Mouse (Mus musculus): ENCODE data around the gene Galnt6. TPM values are rescaled to one million over a fixed set of nuclear protein-coding genes. Genes with fewer than 3 reads are reported as not detected.
A peak's percentile ranks its signal among the peaks of the same experiment; 100 is the strongest.

Gene Galnt6
- polyA plus RNA-seq, 1 experiment from 2014 or later = 0.08 TPM

DNA sequence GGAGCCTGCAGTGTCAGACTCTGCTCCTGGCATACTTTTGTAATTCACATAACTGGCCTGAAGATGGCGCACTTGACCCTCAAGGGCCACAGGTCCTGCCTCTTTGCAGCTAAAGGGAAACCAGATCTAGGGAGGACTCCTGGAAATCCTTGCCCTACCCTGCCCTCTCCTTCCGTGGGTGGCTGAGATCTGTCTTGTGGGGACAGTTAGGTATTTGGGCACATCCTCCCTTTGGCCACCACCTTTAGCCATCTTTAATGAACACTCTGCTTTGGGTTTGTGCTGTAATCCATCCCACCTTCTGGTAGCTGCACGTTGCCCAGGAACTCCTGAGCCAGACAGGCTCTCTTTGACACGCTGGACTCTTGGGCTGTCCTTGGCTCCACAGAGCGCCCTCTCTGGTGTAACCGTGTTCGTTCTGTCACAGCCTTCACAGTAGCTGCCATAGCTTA lies 28.4 kb upstream of the Galnt6 start:
- Histone ChIP-seq H3K27me3 (ENCODE audit: control insufficient read depth, insufficient read depth, low read length) (no peaks in the 10 kb centered on the region), H3K4me1 (ENCODE audit: control insufficient read depth, insufficient read depth, low read length) (peaks cover 3% of the 10 kb centered on the region), H3K4me2 (ENCODE audit: low read depth, low read length) (no peak overlapping the region), H3K36me3 (replicated peaks; ENCODE audit: control insufficient read depth, insufficient read depth, low read depth, low read length) (no peaks in the 10 kb centered on the region), H3K9me3 (replicated peaks; ENCODE audit: control insufficient read depth, low read length) (no peaks in the 10 kb centered on the region), H3K4me3 (ENCODE audit: low read depth, low read length) (no peak overlapping the region), H3K9ac (replicated peaks; ENCODE audit: low read length) (no peak overlapping the region), H3K27ac (replicated peaks; ENCODE audit: low read depth, low read length) (no peak overlapping the region)
- WGBS = 0% methylated on average over 7 of the region's 7 CpGs
- no peak for ATAC-seq (replicated peaks; ENCODE audit: insufficient number of reproducible peaks, low FRiP score, low TSS enrichment, low read depth)
- DNase-seq (ENCODE audit: low spot score) = peak; percentile 85

DNA sequence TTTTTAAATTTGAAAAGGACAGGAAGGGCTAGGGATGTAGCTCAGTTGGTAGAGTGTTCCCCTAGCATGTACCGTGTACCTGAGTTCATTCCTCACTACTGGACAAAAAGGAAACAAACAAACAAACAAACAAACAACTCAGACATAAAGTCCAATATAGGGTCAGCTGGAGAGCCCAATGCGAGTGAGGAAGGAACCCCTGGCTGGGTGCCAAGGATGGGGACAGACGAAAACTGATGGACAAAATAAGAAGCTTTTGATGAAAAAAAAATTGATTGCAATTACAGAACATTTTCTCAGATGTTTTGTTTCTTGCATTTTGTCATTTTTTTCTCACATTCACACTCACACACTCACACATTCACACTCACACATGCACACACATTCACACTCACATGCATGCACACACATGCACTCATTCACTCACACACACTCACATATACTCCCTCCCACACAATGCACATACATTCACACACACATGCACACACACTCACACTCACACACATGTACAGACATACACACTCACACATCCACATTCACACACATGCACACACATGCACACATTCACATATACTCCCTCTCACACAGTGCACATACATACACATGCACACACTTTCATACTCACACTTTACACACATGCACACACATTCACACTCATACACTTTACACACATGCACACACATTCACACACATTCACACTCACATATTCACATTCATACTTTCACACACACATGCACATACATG lies 26.9 kb upstream of the Galnt6 start:
- ATAC-seq (replicated peaks; ENCODE audit: insufficient number of reproducible peaks, low FRiP score, low TSS enrichment, low read depth) = no peak
- H3K9me3 ChIP-seq (replicated peaks; ENCODE audit: control insufficient read depth, low read length) = no peaks in the 10 kb centered on the region
- no peaks in the 10 kb centered on the region for H3K36me3 ChIP-seq (replicated peaks; ENCODE audit: control insufficient read depth, insufficient read depth, low read depth, low read length)
- DNase-seq (ENCODE audit: low spot score) = no peak
- H3K4me1 ChIP-seq (ENCODE audit: control insufficient read depth, insufficient read depth, low read length) = no peaks in the 10 kb centered on the region; the same call in 1 of the 2 replicates
- no peak overlapping the region for H3K9ac ChIP-seq (replicated peaks; ENCODE audit: low read length)
- H3K27me3 ChIP-seq (ENCODE audit: control insufficient read depth, insufficient read depth, low read length) = no peaks in the 10 kb centered on the region
- no peak overlapping the region for H3K4me2 ChIP-seq (ENCODE audit: low read depth, low read length)
- H3K27ac ChIP-seq (replicated peaks; ENCODE audit: low read depth, low read length) = no peak overlapping the region
- H3K4me3 ChIP-seq (ENCODE audit: low read depth, low read length) = no peak overlapping the region
- 85% methylated on average over 3 of the region's 3 CpGs for WGBS

DNA sequence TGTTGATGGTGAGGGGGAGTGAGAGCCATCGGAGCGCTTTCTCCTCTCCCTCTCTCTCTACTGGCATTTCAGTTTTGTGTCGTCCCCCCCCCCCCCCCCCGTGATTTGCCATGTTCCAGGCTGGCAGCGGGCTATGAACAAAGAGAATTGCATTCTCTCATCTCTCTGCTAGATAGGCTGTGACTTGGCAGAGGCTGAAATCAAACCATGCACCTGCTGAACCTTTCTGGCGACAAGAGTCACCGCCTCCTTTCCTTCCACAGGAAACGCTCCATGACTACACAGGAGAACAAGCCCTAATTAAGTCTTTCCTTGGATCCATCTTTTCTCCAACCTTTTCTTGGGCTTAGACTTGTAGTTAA lies 26.3 kb upstream of the Galnt6 start:
- ATAC-seq (replicated peaks; ENCODE audit: insufficient number of reproducible peaks, low FRiP score, low TSS enrichment, low read depth) = no peak
- H3K4me1 ChIP-seq (ENCODE audit: control insufficient read depth, insufficient read depth, low read length) = no peaks in the 10 kb centered on the region; the same call in 1 of the 2 replicates
- no peak overlapping the region for H3K9ac ChIP-seq (replicated peaks; ENCODE audit: low read length)

DNA sequence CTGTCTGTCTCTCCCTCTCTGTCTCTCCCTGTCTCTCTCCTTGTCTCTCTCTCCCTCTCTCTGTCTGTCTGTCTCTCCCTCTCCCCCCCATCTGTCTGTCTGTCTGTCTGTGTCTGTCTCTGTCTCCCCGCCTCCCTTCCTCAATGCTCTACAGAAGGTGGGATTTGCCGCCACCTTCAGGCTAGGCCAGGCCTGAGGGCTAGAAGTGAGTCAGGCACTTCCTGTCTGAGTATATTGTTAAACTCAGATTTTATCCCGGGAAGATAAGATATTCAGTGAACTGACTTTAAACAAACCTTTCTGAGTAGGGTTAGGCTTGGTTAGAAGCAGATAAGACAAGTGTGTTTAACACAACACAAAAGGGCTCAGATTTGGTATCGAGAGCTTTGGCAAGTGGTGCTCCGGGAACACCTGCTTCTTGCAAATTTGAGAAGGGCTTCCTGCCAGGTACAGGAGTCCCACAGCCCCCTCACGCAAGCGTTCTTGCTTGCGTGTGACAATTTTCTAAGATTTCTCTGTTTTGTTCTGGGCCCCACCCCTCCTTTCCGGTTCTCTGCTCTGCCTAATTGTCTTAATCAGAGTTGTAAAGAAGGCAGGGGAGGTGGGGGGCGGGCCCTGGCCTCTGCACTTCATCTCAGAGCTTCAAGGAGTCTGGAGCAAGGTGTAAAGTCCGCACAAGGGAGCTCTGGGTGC lies 25.8 kb upstream of the Galnt6 start:
- 11% methylated on average over 11 of the region's 11 CpGs for WGBS
- no peaks in the 10 kb centered on the region for H3K9me3 ChIP-seq (replicated peaks; ENCODE audit: control insufficient read depth, low read length)
- H3K36me3 ChIP-seq (replicated peaks; ENCODE audit: control insufficient read depth, insufficient read depth, low read depth, low read length) = no peaks in the 10 kb centered on the region
- no peak overlapping the region for H3K27ac ChIP-seq (replicated peaks; ENCODE audit: low read depth, low read length)
- H3K27me3 ChIP-seq (ENCODE audit: control insufficient read depth, insufficient read depth, low read length) = no peaks in the 10 kb centered on the region
- H3K4me3 ChIP-seq (ENCODE audit: low read depth, low read length) = no peak overlapping the region
- no peak for ATAC-seq (replicated peaks; ENCODE audit: insufficient number of reproducible peaks, low FRiP score, low TSS enrichment, low read depth)
- no peak overlapping the region for H3K4me2 ChIP-seq (ENCODE audit: low read depth, low read length)
- H3K4me1 ChIP-seq (ENCODE audit: control insufficient read depth, insufficient read depth, low read length) = no peaks in the 10 kb centered on the region; the same call in 1 of the 2 replicates
- peak; percentile 56 for DNase-seq (ENCODE audit: low spot score)
- H3K9ac ChIP-seq (replicated peaks; ENCODE audit: low read length) = no peak overlapping the region

More for the DNA sequence above, 26.3 kb upstream of the Galnt6 start:
- Histone ChIP-seq H3K9me3 (replicated peaks; ENCODE audit: control insufficient read depth, low read length) (no peaks in the 10 kb centered on the region), H3K4me3 (ENCODE audit: low read depth, low read length) (no peak overlapping the region), H3K27me3 (ENCODE audit: control insufficient read depth, insufficient read depth, low read length) (no peaks in the 10 kb centered on the region), H3K36me3 (replicated peaks; ENCODE audit: control insufficient read depth, insufficient read depth, low read depth, low read length) (no peaks in the 10 kb centered on the region), H3K27ac (replicated peaks; ENCODE audit: low read depth, low read length) (no peak overlapping the region), H3K4me2 (ENCODE audit: low read depth, low read length) (no peak overlapping the region)
- no peak for DNase-seq (ENCODE audit: low spot score)
- WGBS = 46% methylated on average over 6 of the region's 8 CpGs

DNA sequence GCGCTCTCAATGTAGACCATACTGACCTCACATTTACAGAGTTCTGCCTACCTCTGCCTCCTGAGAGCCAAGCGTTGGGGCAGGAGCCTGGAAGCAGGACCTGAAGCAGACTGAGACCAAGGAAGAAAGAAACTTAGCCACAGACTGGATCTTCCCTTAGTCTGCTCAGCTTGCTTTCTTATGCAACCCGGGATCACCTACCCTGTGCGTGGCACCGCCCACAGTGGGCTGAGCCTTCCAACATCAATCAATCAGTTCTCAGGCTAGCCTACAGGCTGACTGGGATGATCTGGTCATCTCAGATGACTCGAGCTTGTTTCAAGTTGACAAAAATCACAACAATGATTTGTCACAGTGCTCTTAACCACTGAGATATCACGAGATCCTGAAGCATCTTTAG lies 24.9 kb upstream of the Galnt6 start:
- Histone ChIP-seq H3K9me3 (replicated peaks; ENCODE audit: control insufficient read depth, low read length) (no peaks in the 10 kb centered on the region), H3K4me1 (ENCODE audit: control insufficient read depth, insufficient read depth, low read length) (no peaks in the 10 kb centered on the region; the same call in 1 of the 2 replicates)

DNA sequence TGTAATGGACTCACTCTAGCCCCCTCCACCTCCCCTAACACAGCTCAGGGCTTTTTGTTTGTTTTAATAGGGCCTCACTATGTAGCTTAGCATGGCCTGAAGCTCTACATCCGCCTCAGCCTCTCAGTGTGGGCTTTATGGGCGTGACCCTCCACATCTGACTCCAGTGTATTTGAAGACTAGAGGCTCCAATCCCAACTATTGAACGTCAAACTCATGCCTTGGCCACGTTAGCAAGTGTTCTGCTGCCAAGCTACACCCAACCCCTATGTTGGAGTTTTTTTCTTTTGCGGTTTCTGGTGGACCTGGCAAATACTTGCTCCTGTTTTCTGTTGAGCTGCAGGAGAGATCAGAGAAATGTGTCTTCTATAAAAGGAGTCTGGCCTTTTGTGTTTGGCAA lies 23.9 kb upstream of the Galnt6 start:
- WGBS = 75% methylated on average over 5 of the region's 5 CpGs
- H3K9me3 ChIP-seq (replicated peaks; ENCODE audit: control insufficient read depth, low read length) = no peaks in the 10 kb centered on the region
- H3K9ac ChIP-seq (replicated peaks; ENCODE audit: low read length) = no peak overlapping the region
- DNase-seq (ENCODE audit: low spot score) (no peak), ATAC-seq (replicated peaks; ENCODE audit: insufficient number of reproducible peaks, low FRiP score, low TSS enrichment, low read depth) (no peak)
- H3K36me3 ChIP-seq (replicated peaks; ENCODE audit: control insufficient read depth, insufficient read depth, low read depth, low read length) = no peaks in the 10 kb centered on the region
- H3K4me3 ChIP-seq (ENCODE audit: low read depth, low read length) = no peak overlapping the region
- H3K27ac ChIP-seq (replicated peaks; ENCODE audit: low read depth, low read length) = no peak overlapping the region
- H3K4me1 ChIP-seq (ENCODE audit: control insufficient read depth, insufficient read depth, low read length) = no peaks in the 10 kb centered on the region; the same call in 1 of the 2 replicates
- H3K4me2 ChIP-seq (ENCODE audit: low read depth, low read length) = no peak overlapping the region
- no peaks in the 10 kb centered on the region for H3K27me3 ChIP-seq (ENCODE audit: control insufficient read depth, insufficient read depth, low read length)

More for the DNA sequence above, 24.9 kb upstream of the Galnt6 start:
- Histone ChIP-seq H3K9ac (replicated peaks; ENCODE audit: low read length) (no peak overlapping the region), H3K27me3 (ENCODE audit: control insufficient read depth, insufficient read depth, low read length) (no peaks in the 10 kb centered on the region), H3K4me3 (ENCODE audit: low read depth, low read length) (no peak overlapping the region), H3K4me2 (ENCODE audit: low read depth, low read length) (no peak overlapping the region), H3K27ac (replicated peaks; ENCODE audit: low read depth, low read length) (no peak overlapping the region), H3K36me3 (replicated peaks; ENCODE audit: control insufficient read depth, insufficient read depth, low read depth, low read length) (no peaks in the 10 kb centered on the region)
- ATAC-seq (replicated peaks; ENCODE audit: insufficient number of reproducible peaks, low FRiP score, low TSS enrichment, low read depth) = no peak
- 32% methylated on average over 7 of the region's 7 CpGs for WGBS
- no peak for DNase-seq (ENCODE audit: low spot score)

DNA sequence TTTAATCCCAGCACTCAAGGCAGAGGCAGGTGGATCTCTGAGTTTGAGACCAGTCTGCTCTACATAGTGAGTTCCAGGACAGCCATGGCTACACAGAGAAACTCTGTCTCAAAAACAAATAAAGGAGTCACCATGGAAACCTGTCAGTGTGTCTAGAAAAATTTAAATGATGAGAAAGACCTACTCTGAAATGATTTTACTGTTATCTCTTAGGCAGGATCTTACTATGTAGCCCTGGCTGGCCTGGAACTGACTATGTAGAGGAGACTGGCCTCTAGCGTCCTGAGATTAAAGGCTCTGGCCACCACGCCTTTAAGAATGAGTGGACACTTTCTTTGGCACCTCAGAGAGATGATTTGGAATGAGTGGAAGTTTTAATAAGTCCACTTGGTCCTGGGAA lies 23.3 kb upstream of the Galnt6 start:
- Histone ChIP-seq H3K27me3 (ENCODE audit: control insufficient read depth, insufficient read depth, low read length) (no peaks in the 10 kb centered on the region), H3K27ac (replicated peaks; ENCODE audit: low read depth, low read length) (no peak overlapping the region), H3K4me3 (ENCODE audit: low read depth, low read length) (no peak overlapping the region), H3K4me1 (ENCODE audit: control insufficient read depth, insufficient read depth, low read length) (no peaks in the 10 kb centered on the region; the same call in 1 of the 2 replicates), H3K9ac (replicated peaks; ENCODE audit: low read length) (no peak overlapping the region), H3K4me2 (ENCODE audit: low read depth, low read length) (no peak overlapping the region), H3K9me3 (replicated peaks; ENCODE audit: control insufficient read depth, low read length) (no peaks in the 10 kb centered on the region), H3K36me3 (replicated peaks; ENCODE audit: control insufficient read depth, insufficient read depth, low read depth, low read length) (no peaks in the 10 kb centered on the region)
- DNase-seq (ENCODE audit: low spot score) (no peak), ATAC-seq (replicated peaks; ENCODE audit: insufficient number of reproducible peaks, low FRiP score, low TSS enrichment, low read depth) (no peak)
- 74% methylated on average over 2 of the region's 2 CpGs for WGBS
